Mouse (Mus musculus) cerebellum, adult 2 months (tissue): ENCODE results near the gene Milr1. TPM values are rescaled to one million over a fixed set of nuclear protein-coding genes. Genes with fewer than 3 reads are reported as not detected.
"Not testable (repeated sequence)": the region's sequence is repeated elsewhere in the genome, so short reads cannot be mapped to it uniquely, and the experiment has no call there.

Source experiments
- DNase-seq, 2 experiments: peaks; one replicate each; pipeline ENCODE4 v3.0.0; 2021
- H3K27ac ChIP-seq: fragments of 200-500 bp; 2 replicates; pipeline ENCODE4 v1.5.1; 2012; ENCODE audit warnings: low read length, control low read depth, inconsistent platforms; ENCODE audit not compliant: insufficient read depth
- H3K27me3 ChIP-seq: fragments of 200-500 bp; 2 replicates; pipeline ENCODE4 v1.6.1; 2012; ENCODE audit warnings: inconsistent platforms, mild to moderate bottlenecking, low read length, moderate library complexity; ENCODE audit not compliant: control insufficient read depth, insufficient read depth
- H3K4me1 ChIP-seq: fragments of 200-500 bp; 2 replicates; pipeline ENCODE4 v1.6.1; 2011; ENCODE audit warnings: low read length; ENCODE audit not compliant: control insufficient read depth, insufficient read depth
- H3K4me3 ChIP-seq: fragments of 200-500 bp; replicated peaks from 2 replicates; pipeline ENCODE3; 2011; ENCODE audit warnings: mild to moderate bottlenecking, low read depth, low read length, control low read depth; ENCODE audit not compliant: insufficient read depth
- CTCF ChIP-seq: fragments of 200-500 bp; IDR thresholded peaks from 2 replicates; pipeline ENCODE4 v1.5.1; 2011; ENCODE audit warnings: low read depth, mild to moderate bottlenecking, control low read depth, low read length, moderate library complexity, borderline replicate concordance; ENCODE audit not compliant: insufficient read depth
- POLR2A ChIP-seq: fragments of 200-500 bp; IDR thresholded peaks from 2 replicates; pipeline ENCODE4 v1.6.1; 2011; ENCODE audit warnings: low read length, control low read depth, borderline replicate concordance; ENCODE audit not compliant: insufficient read depth
- WGBS: fragments of 180-500 bp; shearing (Covaris S2); methylation state at CpG from one replicate; pipeline ENCODE4 v1.1.7; 2018; 5-methylcytosine and 5-hydroxymethylcytosine counted together
- polyA plus RNA-seq: library from polyadenylated mRNA; depleted of rRNA; stranded (reverse); fragments of >200 nt; gene quantifications from 2 replicates; pipeline ENCODE4 v1.2.3, GENCODE M21; 2012

Gene Milr1
- polyA plus RNA-seq, 1 experiment, result 0.10 TPM

- no peak for DNase-seq
- TF ChIP-seq CTCF, result no peak
- TF ChIP-seq POLR2A, result no peak
- 82% methylated on average over 2 of the region's 2 CpGs for WGBS
Measured at GRCm38 (mm10) chr11:106739116-106739515, 11.9 kb upstream of the Milr1 start.

GRCm38 (mm10) chr11:106740724-106741123 is 10.3 kb upstream of the Milr1 start:
- H3K4me3 ChIP-seq, H3K4me1 ChIP-seq, DNase-seq, H3K27me3 ChIP-seq, H3K27ac ChIP-seq: not testable (repeated sequence)
- WGBS, result 84% methylated on average over 6 of the region's 8 CpGs

More at GRCm38 (mm10) chr11:106739116-106739515, 11.9 kb upstream of the Milr1 start:
- Histone ChIP-seq H3K27ac (no peak overlapping the region), H3K27me3 (no peaks in the 10 kb centered on the region), H3K4me1 (no peaks in the 10 kb centered on the region), H3K4me3 (no peak overlapping the region)

DNA sequence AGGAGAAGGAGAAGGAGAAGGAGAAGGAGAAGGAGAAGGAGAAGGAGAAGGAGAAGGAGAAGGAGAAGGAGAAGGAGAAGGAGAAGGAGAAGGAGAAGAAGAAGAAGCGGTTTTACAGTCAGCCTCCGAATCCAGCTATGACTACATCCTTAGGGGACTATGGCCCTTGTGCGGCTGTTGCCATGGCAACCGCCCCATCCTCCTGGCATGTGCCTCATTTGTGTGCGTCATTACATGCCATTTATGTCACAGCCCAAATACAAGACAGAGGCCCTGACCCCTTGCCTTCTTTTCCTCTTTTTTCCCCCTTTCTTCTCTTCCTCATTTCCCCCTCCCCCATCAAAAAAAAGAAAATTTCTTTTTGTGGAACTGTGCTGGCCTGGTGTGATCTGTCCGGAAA is 9.8 kb upstream of the Milr1 start:
- WGBS, result 40% methylated on average over 6 of the region's 6 CpGs
- no peak for TF ChIP-seq POLR2A
- TF ChIP-seq CTCF, result no peak
- H3K4me1 ChIP-seq, result no peaks in the 10 kb centered on the region

GRCm38 (mm10) chr11:106741826-106742225 is 9.2 kb upstream of the Milr1 start:
- 91% methylated on average over 3 of the region's 3 CpGs for WGBS
- H3K27me3 ChIP-seq, result no peaks in the 10 kb centered on the region
- no peak for DNase-seq
- no peak overlapping the region for H3K27ac ChIP-seq
- TF ChIP-seq POLR2A (no peak), CTCF (no peak)
- no peak overlapping the region for H3K4me3 ChIP-seq
- H3K4me1 ChIP-seq, result no peaks in the 10 kb centered on the region

More for the DNA sequence above, 9.8 kb upstream of the Milr1 start:
- Histone ChIP-seq H3K27me3 (no peaks in the 10 kb centered on the region), H3K27ac (no peak overlapping the region), H3K4me3 (no peak overlapping the region)
- DNase-seq, result no peak

GRCm38 (mm10) chr11:106742388-106742841 is 8.6 kb upstream of the Milr1 start:
- H3K27me3 ChIP-seq, result no peaks in the 10 kb centered on the region
- DNase-seq, result peak in 1 of 2 experiments; percentile 24
- no peaks in the 10 kb centered on the region for H3K4me1 ChIP-seq
- H3K27ac ChIP-seq, result no peak overlapping the region
- TF ChIP-seq POLR2A (no peak), CTCF (0 out of 2 replicates have a peak, but pooled peaks have one; percentile 6)
- WGBS, result 29% methylated on average over 6 of the region's 6 CpGs
- H3K4me3 ChIP-seq, result no peak overlapping the region

- no peak for DNase-seq
- WGBS, result 92% methylated on average over 5 of the region's 5 CpGs
- H3K4me1 ChIP-seq, result no peaks in the 10 kb centered on the region
- no peak overlapping the region for H3K4me3 ChIP-seq
- no peaks in the 10 kb centered on the region for H3K27me3 ChIP-seq
- H3K27ac ChIP-seq, result no peak overlapping the region
- no peak for TF ChIP-seq CTCF
- no peak for TF ChIP-seq POLR2A
Measured at GRCm38 (mm10) chr11:106744949-106745348, 6.1 kb upstream of the Milr1 start.

DNA sequence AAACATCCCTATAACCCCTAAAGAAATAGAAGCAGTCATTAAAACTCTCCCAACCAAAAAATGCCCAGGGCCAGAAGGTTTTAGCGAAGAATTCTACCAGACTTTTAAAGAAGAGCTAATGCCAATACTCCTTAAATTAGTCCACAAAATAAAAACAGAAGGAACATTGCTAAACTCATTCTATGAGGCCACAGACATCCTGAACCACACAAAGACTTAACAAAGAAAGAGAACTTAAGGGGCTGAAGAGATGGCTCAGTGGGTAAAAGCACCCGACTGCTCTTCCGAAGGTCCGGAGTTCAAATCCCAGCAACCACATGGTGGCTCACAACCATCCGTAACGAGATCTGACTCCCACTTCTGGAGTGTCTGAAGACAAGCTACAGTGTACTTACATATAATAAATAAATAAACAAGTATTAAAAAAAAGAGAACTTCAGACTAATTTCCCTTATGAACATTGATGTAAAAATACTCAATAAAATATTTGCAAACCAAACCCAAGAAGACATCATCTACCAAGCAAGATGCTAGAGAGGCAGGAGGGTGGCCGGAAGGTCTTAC is 1.4 kb upstream of the Milr1 start:
- H3K4me3 ChIP-seq, H3K27ac ChIP-seq, H3K27me3 ChIP-seq, H3K4me1 ChIP-seq, DNase-seq: not testable (repeated sequence)
- WGBS, result 94% methylated on average over 7 of the region's 7 CpGs

- Histone ChIP-seq H3K4me1 (no peaks in the 10 kb centered on the region), H3K27ac (no peak within 1 kb of the TSS), H3K4me3 (no peak within 1 kb of the TSS), H3K27me3 (no peaks in the 10 kb centered on the region)
- TF ChIP-seq POLR2A, result no peak
- no peak for TF ChIP-seq CTCF
- 87% methylated on average over 13 of the region's 13 CpGs for WGBS
- no peak for DNase-seq
Measured at GRCm38 (mm10) chr11:106750121-106750751, 790 bp upstream of the Milr1 start, which contains the start of gene Pecam1. TSS of gene Pecam1 (minus strand) at chr11:106750628.
